In the genomic region with DNA sequence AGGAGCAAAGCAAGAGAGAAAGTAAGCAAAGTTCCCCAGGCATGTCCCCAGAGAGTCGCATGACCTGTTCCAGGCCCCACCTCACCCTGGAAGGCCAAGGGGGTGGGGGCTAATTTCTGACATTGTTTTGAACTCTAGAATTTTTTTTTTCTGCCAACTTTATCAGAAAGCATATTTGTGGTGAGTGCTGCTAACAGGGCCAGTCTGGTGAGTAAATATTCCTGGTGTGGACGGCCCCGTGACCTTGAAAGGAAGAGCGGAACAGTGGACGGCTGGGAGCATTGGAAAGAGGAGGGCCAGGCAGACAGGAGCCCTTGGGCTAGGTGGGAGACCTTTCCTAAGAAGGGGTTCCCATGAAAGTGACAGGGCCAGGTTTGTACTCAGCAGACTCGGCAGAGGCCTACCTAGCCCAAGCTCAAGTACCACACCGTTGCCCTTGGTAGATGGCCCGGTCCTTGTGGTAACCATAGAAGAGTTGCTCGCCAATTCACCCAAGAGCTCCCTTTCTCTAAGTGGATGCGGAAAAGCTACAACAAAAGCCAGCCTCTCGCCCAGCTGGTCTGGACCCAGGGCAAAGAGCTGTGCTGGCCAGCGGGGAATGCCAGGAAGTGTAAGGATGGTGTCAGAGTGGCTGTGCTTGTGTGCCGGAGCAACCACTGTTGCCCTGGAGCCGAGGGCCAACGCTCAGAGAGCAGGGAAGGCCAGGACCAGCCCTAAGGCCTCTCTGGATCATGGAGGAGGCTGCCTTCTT, we compare ENCODE assay signal across 9 mouse cellular contexts.
DNase-seq lines count a peak whose midpoint lies in the region; ATAC-seq and TF ChIP-seq lines count a peak whose summit lies in the region.
"Had no signal": no experiment of that assay in that cellular context is flagged by ENCODE, and none has a peak within 500 bp of the region (broad histone marks: within the 10 kb centered on the region; RNA-seq: fewer than 3 reads in every experiment).

No protein-coding gene starts in this region.

- no peaks in the 10 kb centered on the region for H3K36me3 ChIP-seq in kidney, postnatal 0 days (ENCODE audit: insufficient read depth, low read length)
- no peaks in the 10 kb centered on the region for H3K36me3 ChIP-seq in neural tube, embryonic 15.5 days
- H3K36me3 ChIP-seq: midbrain, embryonic 13.5 days had no signal

- H3K4me3 ChIP-seq in kidney, postnatal 0 days (replicated peaks; ENCODE audit: low read depth, low read length): no peak overlapping the region
- no peak overlapping the region for H3K4me3 ChIP-seq in neural tube, embryonic 15.5 days (replicated peaks)
- H3K4me3 ChIP-seq: midbrain, embryonic 13.5 days had no signal

- no peak for TF ChIP-seq CTCF in kidney, postnatal 0 days (IDR thresholded peaks at IDR 0.05; ENCODE audit: low read depth)

- H3K27ac ChIP-seq in kidney, postnatal 0 days: peak overlapping the region; percentile 94
- H3K27ac ChIP-seq in neural tube, embryonic 15.5 days (replicated peaks): peak overlapping the region; percentile 45
- H3K27ac ChIP-seq: midbrain, embryonic 13.5 days had no signal

- DNase-seq in adrenal gland, postnatal 14 days: peak; percentile 22
- no peak for DNase-seq in adrenal gland, adult 2 months
- peak; percentile 65 for DNase-seq in kidney, adult 11 months
- DNase-seq in kidney, postnatal 10 days: no peak
- no peak for DNase-seq in kidney, postnatal 0 days (ENCODE audit: low spot score)
- DNase-seq in frontal cortex, postnatal 25 days (ENCODE audit: low spot score in 2 of 2): no peak
- no peak for DNase-seq in B cell, adult 2 months

- peak; percentile 4; the same call in 1 of the 2 replicates for ATAC-seq in kidney, postnatal 0 days (replicated peaks; ENCODE audit: low FRiP score, low read depth)
- ATAC-seq in neural tube, embryonic 15.5 days (ENCODE audit: low FRiP score): no peak
- ATAC-seq: midbrain, embryonic 13.5 days had no signal

- WGBS in kidney, postnatal 0 days: 62% methylated on average over 15 of the region's 15 CpGs
- 75% methylated on average over 15 of the region's 15 CpGs for WGBS in neural tube, embryonic 15.5 days

- H3K4me1 ChIP-seq in kidney, postnatal 0 days (replicated peaks; ENCODE audit: insufficient read depth, low read length): peaks cover 68% of the 10 kb centered on the region
- peaks cover 70% of the 10 kb centered on the region for H3K4me1 ChIP-seq in neural tube, embryonic 15.5 days

- no peak overlapping the region for H3K4me2 ChIP-seq in kidney, postnatal 0 days (ENCODE audit: low read length)
- peak overlapping the region; percentile 9; the same call in 1 of the 2 replicates for H3K4me2 ChIP-seq in neural tube, embryonic 15.5 days
- H3K4me2 ChIP-seq: midbrain, embryonic 13.5 days had no signal

- H3K9me3 ChIP-seq in kidney, postnatal 0 days (replicated peaks; ENCODE audit: low read length): no peaks in the 10 kb centered on the region
- no peaks in the 10 kb centered on the region for H3K9me3 ChIP-seq in neural tube, embryonic 15.5 days (replicated peaks)
- H3K9me3 ChIP-seq: midbrain, embryonic 13.5 days had no signal

- no peaks in the 10 kb centered on the region for H3K27me3 ChIP-seq in kidney, postnatal 0 days (ENCODE audit: insufficient read depth, low read length)
- H3K27me3 ChIP-seq in neural tube, embryonic 15.5 days (replicated peaks): peaks cover 36% of the 10 kb centered on the region

- peak overlapping the region; percentile 1; the same call in 1 of the 2 replicates for H3K9ac ChIP-seq in kidney, postnatal 0 days (ENCODE audit: low read depth, low read length)
- H3K9ac ChIP-seq in neural tube, embryonic 15.5 days (replicated peaks): 0 out of 2 replicates have a peak overlapping the region, but pooled peaks have one; percentile 17
- H3K9ac ChIP-seq: midbrain, embryonic 13.5 days had no signal

Comparison
In these comparisons a context has a peak if more than half of its experiments do, and no peak if none do; other contexts are left out.
1. DNase-seq: peak in adrenal gland, postnatal 14 days (single experiment) and kidney, adult 11 months (single experiment); none in adrenal gland, adult 2 months (single experiment), kidney, postnatal 10 days (single experiment), kidney, postnatal 0 days (single experiment), frontal cortex, postnatal 25 days (0 of 2) and B cell, adult 2 months (0 of 2).